Mouse (Mus musculus): ENCODE results near the gene Pnp. TPM values are rescaled to one million over a fixed set of nuclear protein-coding genes. Genes with fewer than 3 reads are reported as not detected.

The Pnp gene
- 34.9 TPM for polyA plus RNA-seq (2017; shearing (Covaris generic))

GRCm38 (mm10) chr14:50930754-50931492, at the start of gene Pnp, which contains the start of gene Pip4p1:
Gene Pnp, plus strand, starts transcription at chr14:50931082.
Gene Pip4p1, minus strand, starts transcription at chr14:50930856.

GRCm38 (mm10) chr14:50897374-50897765, 33.5 kb upstream of the Pnp start, which contains the start of gene Klhl33:
Gene Klhl33, minus strand, starts transcription at chr14:50897507.

GRCm38 (mm10) chr14:50924281-50925064, 6.4 kb upstream of the Pnp start, which contains the start of the genes Osgep and Apex1:
Gene Osgep, minus strand, starts transcription at chr14:50924893.
Gene Apex1, plus strand, starts transcription at chr14:50924968.

GRCm38 (mm10) chr14:50943932-50944667, 13.2 kb downstream of the Pnp start, which contains the start of gene Gm49342:
Gene Gm49342, plus strand, starts transcription at chr14:50944517.

GRCm38 (mm10) chr14:50955942-50956508, 25.1 kb downstream of the Pnp start, which contains the start of gene Pnp2:
Gene Pnp2, plus strand, starts transcription at chr14:50955992.

GRCm38 (mm10) chr14:51007152-51007801, 76.4 kb downstream of the Pnp start, which contains the start of gene Rnase10:
Gene Rnase10, plus strand, starts transcription at chr14:51007751.

Other genes with a start within 250 kb of the Pnp start
- gene Olfr747, start 237.9 kb upstream of the Pnp start, polyA plus RNA-seq (2017; shearing (Covaris generic)): not detected
- gene Olfr748, start 223.7 kb upstream of the Pnp start, polyA plus RNA-seq (2017; shearing (Covaris generic)): 0.14 TPM
- gene Olfr749, start 186.0 kb upstream of the Pnp start, polyA plus RNA-seq (2017; shearing (Covaris generic)): 0.37 TPM
- 67.1 TPM for gene Ttc5, start 145.6 kb upstream of the Pnp start, polyA plus RNA-seq (2017; shearing (Covaris generic))
- not detected for gene Ccnb1ip1, start 123.3 kb upstream of the Pnp start, polyA plus RNA-seq (2017; shearing (Covaris generic))
- gene Parp2, start 123.2 kb upstream of the Pnp start, polyA plus RNA-seq (2017; shearing (Covaris generic)): 49.1 TPM
- gene Tep1, start 60.5 kb upstream of the Pnp start, polyA plus RNA-seq (2017; shearing (Covaris generic)): 12.7 TPM
- gene Klhl33, start 33.6 kb upstream of the Pnp start, polyA plus RNA-seq (2017; shearing (Covaris generic)): 0.15 TPM
- gene Osgep, start 6.2 kb upstream of the Pnp start, polyA plus RNA-seq (2017; shearing (Covaris generic)): 86.7 TPM
- 33.7 TPM for gene Apex1, start 6.1 kb upstream of the Pnp start, polyA plus RNA-seq (2017; shearing (Covaris generic))
- gene Pip4p1, start 226 bp upstream of the Pnp start, polyA plus RNA-seq (2017; shearing (Covaris generic)): 126 TPM
- gene Gm49342, start 13.4 kb downstream of the Pnp start, polyA plus RNA-seq (2017; shearing (Covaris generic)): not detected
- not detected for gene Pnp2, start 24.9 kb downstream of the Pnp start, polyA plus RNA-seq (2017; shearing (Covaris generic))
- not detected for gene Rnase10, start 76.7 kb downstream of the Pnp start, polyA plus RNA-seq (2017; shearing (Covaris generic))
- not detected for gene Rnase9, start 110.8 kb downstream of the Pnp start, polyA plus RNA-seq (2017; shearing (Covaris generic))
- not detected for gene Rnase11, start 119.1 kb downstream of the Pnp start, polyA plus RNA-seq (2017; shearing (Covaris generic))
- gene Rnase12, start 126.6 kb downstream of the Pnp start, polyA plus RNA-seq (2017; shearing (Covaris generic)): not detected
- gene Olfr750, start 143.4 kb downstream of the Pnp start, polyA plus RNA-seq (2017; shearing (Covaris generic)): 0.11 TPM
- 7.6 TPM for gene Rnase4, start 160.0 kb downstream of the Pnp start, polyA plus RNA-seq (2017; shearing (Covaris generic))
- 2.7 TPM for gene Ang, start 160.1 kb downstream of the Pnp start, polyA plus RNA-seq (2017; shearing (Covaris generic))
- gene Eddm3b, start 183.3 kb downstream of the Pnp start, polyA plus RNA-seq (2017; shearing (Covaris generic)): not detected
- gene Rnase6, start 192.8 kb downstream of the Pnp start, polyA plus RNA-seq (2017; shearing (Covaris generic)): 0.96 TPM
- gene Rnase1, start 215.7 kb downstream of the Pnp start, polyA plus RNA-seq (2017; shearing (Covaris generic)): not detected
- not detected for gene Rnase2b, start 231.2 kb downstream of the Pnp start, polyA plus RNA-seq (2017; shearing (Covaris generic))